8 mouse cellular contexts compared by ENCODE assay signal in genomic region chr14:59084396-59084795, GRCm38 (mm10). TPM values are rescaled to one million over a fixed set of nuclear protein-coding genes. Genes with fewer than 3 reads are reported as not detected.
DNase-seq lines count a peak whose midpoint lies in the region; ATAC-seq and TF ChIP-seq lines count a peak whose summit lies in the region.

No protein-coding gene starts in this region.

- no peak overlapping the region for H3K4me3 ChIP-seq in liver, postnatal 0 days (ENCODE audit: low read depth, low read length)

- H3K36me3 ChIP-seq in liver, postnatal 0 days (replicated peaks; ENCODE audit: insufficient read depth, low read length), result no peaks in the 10 kb centered on the region

- H3K4me1 ChIP-seq in liver, postnatal 0 days (ENCODE audit: insufficient read depth), result no peaks in the 10 kb centered on the region

- WGBS in liver, postnatal 0 days (ENCODE audit: insufficient replicate concordance), result 41% methylated on average over 6 of the region's 6 CpGs

- no peak overlapping the region for H3K4me2 ChIP-seq in liver, postnatal 0 days (ENCODE audit: low read depth, low read length)

- ATAC-seq in liver, postnatal 0 days, result no peak

- no peak overlapping the region for H3K27ac ChIP-seq in liver, postnatal 0 days (ENCODE audit: low read depth)

- peak; percentile 55 for TF ChIP-seq CTCF in liver, postnatal 0 days (IDR thresholded peaks at IDR 0.05; ENCODE audit: low read depth)

- no peak overlapping the region for H3K9ac ChIP-seq in liver, postnatal 0 days (replicated peaks)

- no peak for TF ChIP-seq EP300 in liver, postnatal 0 days (IDR thresholded peaks at IDR 0.05; ENCODE audit: low read depth)

- DNase-seq in left cerebral cortex, adult 11 months (ENCODE audit: low spot score), result peak; percentile 8
- no peak for DNase-seq in left cerebral cortex, adult 8-10 months (ENCODE audit: low spot score in 2 of 2)
- peak; percentile 4 for DNase-seq in ZHBTc4 (ENCODE audit: low read depth, low spot score)
- peak; percentile 28 for DNase-seq in cerebellum, adult 9-11 months
- DNase-seq in kidney, adult 9 months, result peak; percentile 34
- DNase-seq in liver, postnatal 0 days, result peak; percentile 25
- no peak for DNase-seq in spleen, adult 12 weeks (ENCODE audit: low spot score)
- DNase-seq in spleen, adult 18-20 months, result no peak

- H3K9me3 ChIP-seq in liver, postnatal 0 days (ENCODE audit: low read length), result no peaks in the 10 kb centered on the region

- H3K27me3 ChIP-seq in liver, postnatal 0 days (ENCODE audit: insufficient read depth, low read length), result 0 out of 2 replicates have a peak, but pooled peaks cover 3% of the 10 kb centered on the region

RNA-seq across cellular contexts. Expression of gene 1700129C05Rik, which starts 58.3 kb away (rescaled TPM):
- total RNA-seq in left cerebral cortex, adult 8-10 months (2022), result not detected
- not detected in 2 replicates for polyA plus RNA-seq in liver, postnatal 0 days (2015; fragmentation: Nextera tagmentation; extraction: Ambion mirVana)

Comparison
In these comparisons a context has a peak if more than half of its experiments do, and no peak if none do; other contexts are left out.
1. DNase-seq: peak in left cerebral cortex, adult 11 months (single experiment), ZHBTc4 (single experiment), cerebellum, adult 9-11 months (single experiment), kidney, adult 9 months (single experiment) and liver, postnatal 0 days (single experiment); none in left cerebral cortex, adult 8-10 months (0 of 2), spleen, adult 12 weeks (single experiment) and spleen, adult 18-20 months (0 of 2).